Mouse (Mus musculus) Muller cell, postnatal 12 days (primary cell): ENCODE data around the gene 4933415A04Rik.

Experiments
- DNase-seq: peaks from one replicate; pipeline ENCODE4 v3.0.0-alpha.2; 2015; ENCODE audit errors: inconsistent ontology term

Gene 4933415A04Rik

DNA sequence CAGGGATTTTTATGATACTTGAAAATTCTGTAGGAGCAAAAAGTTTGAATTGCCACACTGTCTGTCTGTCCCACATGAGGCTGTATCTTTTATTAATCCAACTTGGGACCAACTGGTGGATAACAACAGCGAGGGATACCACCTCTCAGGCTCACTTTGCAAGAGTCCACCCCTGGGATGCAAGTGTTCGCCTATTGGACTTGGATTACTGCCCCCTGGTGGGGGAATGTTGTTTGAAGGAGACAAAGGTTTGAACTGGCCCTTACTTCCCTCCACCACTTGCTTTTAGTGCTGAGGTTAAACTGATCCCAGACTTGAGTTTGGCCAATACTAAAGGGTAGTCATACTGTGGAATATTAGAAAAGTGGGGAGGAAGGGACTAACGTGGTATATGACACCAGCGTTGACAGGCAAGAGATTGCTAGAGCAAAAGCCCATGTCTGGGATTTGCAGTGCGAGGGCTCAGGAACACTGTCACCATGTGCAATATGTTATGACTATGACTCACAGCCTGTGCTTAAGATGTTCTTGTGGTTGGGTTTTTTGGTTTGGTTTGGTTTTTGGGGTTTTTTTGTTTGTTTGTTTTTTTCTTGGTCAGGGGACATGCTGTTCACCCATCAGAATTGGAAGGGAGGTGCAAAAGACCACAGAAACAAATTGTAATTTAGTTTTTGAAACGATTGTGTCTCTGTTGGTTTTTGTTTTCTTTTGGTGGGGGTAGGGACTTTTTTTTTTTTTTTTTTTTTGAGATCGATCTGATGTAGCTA, at the start of gene 4933415A04Rik:
TSS of gene 4933415A04Rik (plus strand) at position 717 of the 767 bp plus-strand sequence.
- DNase-seq, result peak; percentile 64

DNA sequence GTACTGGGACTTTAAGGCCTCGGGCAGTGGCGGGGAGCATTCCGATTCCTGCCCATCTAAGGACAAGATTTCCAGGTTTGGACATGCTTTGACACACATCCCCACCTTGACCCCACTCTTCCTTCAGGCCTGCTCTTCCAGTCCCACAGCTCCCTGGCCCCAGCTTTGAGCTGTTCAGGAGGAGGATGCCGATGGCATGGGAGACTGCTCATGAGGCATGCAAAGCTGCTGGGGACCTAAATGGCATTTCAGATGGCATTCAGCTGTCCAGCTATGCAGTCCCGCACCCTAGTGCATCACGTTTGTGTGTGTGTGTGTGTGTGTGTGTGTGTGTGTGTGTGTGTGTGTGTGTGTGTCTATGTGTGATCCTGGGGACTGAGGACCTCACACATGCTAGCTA, 49.8 kb upstream of the 4933415A04Rik start:
- DNase-seq, result peak; percentile 50

DNA sequence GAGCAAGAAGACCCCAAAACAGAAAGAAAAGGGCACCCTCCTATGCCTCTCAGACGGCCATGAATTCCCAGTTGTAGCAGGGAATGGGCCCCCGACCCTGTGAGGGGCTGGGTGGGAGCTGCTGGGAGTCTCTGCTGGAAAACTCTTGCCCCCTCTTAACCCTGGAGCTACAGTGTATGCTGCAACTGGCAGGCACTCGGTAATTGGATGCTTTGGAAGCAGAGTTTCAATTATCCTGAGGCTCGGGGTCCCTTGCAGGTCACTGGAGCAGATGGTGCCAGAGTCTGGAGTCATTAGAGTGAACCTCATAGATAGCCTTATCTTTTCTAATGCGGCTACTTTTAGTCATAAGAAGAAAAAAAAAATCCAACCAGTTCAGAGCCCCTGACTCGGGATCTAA, 47.0 kb upstream of the 4933415A04Rik start:
- peak; percentile 60 for DNase-seq

DNA sequence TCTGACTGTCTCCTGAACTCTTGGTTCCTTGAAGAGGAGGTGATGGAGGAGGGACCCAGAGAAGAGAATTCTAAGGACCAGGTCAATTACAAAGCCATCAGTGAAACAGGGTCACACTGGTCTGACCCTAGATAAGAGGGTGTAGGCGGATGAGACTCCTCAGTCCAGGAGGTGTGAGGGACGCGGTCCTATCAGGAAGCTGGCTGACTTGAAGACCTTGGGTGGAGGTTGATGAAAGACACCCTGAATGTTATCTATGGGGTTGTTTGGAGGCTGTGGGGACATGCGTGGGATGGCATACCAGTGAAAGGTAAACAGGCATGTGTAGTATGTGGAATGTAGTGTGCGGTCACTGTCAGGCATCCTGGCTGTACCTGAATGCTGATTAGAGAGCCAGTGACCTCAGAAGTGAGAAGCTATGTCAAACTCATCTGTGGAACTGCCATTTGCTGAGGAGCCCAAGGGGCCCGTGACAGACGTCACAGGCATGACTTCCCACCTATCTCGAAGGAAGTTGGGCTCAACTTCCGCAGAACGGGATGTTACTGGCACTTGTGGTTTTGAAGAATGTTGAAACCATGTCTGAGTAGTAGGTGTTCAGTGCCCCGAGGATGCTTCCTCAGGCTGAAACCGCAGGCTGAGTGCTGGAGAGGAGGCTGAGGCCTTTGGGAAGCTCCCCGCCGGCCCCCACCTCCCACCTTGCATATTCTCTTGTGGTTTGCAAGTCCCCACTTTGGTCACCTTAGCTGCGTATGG, 43.0 kb upstream of the 4933415A04Rik start:
- DNase-seq, result no peak

DNA sequence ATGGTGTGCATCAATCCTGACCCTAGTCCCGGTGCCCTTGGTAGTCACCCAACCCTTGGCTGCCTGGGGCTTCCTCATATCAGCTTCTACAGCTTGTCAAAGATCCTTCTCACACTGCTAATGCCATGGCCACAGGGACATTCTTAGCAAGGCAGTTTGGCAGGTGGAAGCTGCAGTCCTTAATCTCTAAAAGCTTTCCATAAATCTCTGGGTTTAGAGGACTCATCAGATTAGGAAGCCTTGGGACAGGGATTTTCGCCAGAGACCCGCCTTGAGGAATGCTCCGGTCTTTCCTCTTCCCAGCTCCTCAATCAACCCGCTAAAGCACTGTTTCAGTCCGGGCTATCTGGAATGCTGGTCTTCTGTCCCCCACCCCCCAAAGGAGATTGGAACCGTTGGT, 42.0 kb upstream of the 4933415A04Rik start:
- no peak for DNase-seq

DNA sequence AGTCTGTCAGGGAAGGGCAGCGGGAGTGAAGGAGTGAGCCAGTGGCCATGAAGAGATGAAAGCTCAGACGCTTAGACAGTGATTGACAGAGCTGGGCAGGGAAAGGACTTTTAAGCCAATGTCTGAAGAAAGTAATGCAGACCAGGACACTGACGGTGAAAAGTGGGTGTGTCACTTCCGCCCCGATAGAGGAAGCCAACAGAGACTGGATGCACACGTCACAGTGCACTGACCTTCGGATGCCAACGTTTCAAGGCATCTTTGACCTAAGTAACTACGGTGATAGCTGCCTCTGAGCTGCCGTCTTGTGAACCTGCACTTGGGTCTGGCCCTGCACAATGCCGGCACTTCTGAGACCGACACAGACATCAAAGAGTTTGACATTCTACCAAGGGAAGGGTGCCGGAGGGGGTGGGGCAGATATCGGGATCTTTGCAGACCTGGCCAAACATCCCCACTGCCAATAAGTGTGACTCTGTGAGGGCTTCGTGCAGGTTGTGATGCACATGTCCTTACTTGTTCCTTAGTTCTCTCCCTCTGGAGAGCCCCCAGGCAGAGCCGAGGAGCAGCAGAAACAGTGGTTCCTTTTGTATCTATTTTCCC, 40.9 kb upstream of the 4933415A04Rik start:
- no peak for DNase-seq

DNA sequence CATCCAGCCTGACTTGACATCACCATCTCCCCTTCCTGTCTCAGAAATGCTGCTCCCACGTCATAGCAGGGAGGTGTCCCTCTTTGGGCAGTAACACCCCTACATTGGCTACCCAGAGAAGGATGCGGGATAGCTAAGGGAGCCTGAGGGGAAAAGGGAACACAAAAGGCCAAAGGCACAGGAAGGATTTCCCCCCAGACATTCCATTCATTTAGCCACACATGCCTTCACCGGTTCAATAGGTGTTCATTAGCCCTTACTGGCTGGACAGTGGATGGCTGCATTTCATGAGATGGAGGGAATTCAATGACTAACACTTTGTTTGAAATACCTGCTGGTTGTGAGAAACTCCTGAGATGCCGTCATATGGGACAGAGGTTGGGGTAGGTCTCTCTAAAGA, 40.2 kb upstream of the 4933415A04Rik start:
- peak; percentile 98 for DNase-seq

DNA sequence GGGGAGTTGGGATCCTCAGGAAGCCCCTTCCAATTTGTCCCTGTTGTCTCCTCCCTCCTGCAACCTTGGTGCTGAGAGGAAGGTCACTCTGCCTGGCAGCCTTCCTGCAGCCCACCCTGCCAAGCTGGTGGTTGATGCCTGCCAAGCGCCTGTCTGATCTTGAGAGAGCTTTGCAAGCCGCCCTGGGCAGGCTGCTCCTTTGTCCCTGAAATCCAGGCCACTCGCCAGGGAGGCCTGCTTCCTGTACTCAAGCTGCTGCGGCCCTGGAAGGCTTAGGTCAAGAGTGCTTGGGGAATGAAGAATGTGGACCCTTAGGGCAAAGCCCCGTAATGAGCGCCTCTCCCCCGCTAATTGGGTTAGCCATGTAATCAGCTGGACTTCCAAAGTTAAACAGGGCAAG, 38.7 kb upstream of the 4933415A04Rik start:
- DNase-seq, result peak; percentile 94

DNA sequence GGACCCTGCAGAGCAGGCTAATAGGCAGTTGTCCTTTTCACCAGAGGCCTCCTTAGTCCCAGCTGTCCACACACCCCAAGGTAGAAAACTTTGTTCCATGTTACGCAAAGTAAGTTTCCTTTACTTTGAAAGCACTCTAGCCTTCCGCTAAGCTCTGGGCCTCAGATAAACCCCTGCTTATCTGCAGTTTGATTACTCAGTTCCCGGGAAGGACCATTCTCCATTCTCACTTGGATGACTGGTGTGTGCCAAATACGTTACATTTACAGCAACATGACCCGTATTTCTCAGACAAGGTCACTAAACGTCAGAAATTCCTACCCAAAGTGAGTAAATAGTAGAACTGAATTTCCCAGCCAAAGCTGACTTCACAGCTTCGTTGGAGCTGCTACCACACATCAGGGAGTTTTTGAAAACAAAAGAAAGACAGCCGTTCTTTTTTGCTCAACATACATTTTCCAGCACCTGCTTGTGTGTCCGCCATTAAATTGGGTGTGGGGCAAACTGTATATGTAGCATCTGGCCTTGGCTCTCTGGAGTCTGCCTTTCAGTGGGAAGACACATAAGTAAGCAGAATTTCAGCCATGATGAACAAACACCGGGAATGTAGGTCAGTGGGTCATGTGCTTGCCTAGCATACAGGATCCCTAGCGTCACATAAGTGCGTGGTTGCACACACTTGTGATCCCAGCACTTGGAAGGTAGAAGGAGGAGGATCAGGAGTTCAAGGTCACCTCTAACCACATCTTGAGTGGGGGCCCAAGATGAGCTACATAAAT, 38.0 kb upstream of the 4933415A04Rik start:
- DNase-seq, result peak; percentile 62

DNA sequence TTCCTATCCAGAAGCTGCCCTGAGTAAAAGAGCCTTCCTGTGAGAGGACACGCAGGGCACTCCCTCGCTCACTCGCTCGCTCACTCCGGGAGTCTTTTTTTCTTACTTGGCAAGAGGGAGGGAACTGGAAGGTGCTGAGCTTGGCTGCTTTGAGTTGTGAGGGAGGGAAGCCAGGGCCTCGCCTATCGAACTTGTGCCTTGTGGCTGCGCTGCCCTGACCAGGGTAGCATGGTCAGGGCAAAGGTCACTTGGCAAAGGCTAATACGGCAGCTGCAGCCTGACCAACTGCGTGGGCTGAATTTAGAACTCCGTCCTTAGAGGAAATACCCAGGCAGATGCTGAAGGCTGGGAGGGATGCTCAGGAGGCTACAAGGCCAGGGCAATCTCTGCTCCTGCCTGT, 37.1 kb upstream of the 4933415A04Rik start:
- peak; percentile 80 for DNase-seq

DNA sequence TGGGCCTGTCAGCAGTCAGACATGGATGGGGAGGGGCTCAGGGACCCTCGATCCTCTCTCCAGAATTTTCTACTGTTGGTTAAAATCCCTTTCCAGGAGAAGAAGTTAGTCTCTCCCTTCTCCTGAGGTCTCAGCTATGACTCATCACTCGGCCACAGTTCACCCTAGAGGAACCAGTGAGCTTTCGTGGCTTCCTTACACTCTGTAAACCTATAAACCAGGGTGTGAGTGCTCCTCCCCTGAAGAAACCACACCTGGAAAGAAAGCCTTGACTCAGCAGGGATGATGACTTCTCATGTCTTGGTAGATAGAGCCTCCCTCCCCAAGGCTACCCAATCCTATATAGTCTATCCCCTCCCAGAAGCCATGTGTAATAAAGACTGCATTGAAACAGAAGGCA, 35.1 kb upstream of the 4933415A04Rik start:
- no peak for DNase-seq

DNA sequence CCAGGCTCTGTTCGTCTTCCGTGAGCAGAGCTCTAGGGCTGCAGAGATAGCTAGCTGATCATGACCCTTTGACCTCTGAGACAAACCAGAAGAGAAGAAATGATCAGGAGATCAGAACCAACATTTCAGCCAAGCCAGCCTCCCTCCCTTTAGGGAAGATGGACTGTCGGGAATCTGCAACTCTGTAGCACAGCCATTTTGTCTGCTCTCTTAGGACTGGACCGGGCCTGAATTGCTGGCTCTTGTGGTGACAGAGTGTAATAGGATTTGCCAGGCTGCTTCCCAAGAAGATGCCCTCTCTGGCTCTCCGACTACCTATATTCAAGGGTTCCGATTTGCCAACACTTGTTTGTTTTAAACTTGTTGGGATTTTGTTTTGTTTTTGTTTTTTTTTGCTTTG, 34.2 kb upstream of the 4933415A04Rik start:
- no peak for DNase-seq

DNA sequence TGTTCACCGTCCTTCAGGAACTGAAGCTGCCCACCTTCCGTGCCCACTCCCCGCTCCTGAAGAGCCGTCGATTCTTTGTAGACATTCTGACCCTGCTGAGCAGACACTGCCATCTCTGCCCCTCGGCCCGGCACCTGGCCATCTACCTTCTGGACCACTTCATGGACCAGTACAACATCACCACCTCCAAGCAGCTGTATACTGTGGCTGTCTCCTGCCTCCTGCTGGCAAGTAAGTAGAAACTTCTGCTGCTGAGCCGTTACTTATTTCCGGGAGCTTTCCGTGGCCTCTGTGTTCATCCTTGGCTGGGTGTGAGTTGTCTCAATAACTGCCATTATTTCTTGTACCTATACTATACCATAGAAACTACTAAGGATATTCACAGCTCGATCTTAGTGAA, 30.3 kb upstream of the 4933415A04Rik start:
- no peak for DNase-seq

DNA sequence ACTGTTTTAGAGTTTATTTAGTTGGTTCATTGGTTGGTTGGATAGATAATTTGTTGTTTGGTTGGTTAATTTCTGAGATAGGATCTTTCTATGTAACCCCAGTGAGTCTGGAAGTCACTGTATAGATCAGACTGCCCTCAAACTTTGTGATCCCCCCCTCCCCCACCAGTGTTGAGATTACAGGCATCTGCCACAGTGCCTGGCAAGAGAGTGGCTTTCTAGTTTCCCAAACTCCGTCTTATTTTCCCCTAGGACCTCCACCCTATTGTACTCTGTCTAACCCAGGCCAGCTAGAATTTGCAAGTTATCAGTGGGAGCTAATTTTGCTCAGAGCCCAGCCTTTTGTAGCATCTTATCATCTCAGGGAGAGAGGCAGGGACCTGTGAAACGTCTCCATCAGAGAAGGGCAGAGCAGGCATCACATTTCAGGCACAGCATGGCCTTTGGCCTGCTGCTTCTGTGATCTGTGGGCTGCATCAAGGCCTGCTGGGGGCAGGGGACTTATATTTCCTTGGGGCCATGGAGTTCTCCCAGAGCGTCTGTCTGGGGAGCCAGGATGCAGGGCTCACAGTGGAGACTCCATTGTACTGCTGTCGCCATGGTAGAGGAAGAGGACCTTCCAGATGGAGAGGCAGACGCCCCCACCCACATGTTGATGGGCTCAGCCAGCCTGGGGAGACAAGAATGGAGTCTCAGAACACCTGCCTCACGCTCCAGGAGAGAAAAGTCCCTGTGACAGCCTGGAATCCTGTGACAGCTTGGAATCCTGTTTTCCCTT, 27.1 kb upstream of the 4933415A04Rik start:
- no peak for DNase-seq

DNA sequence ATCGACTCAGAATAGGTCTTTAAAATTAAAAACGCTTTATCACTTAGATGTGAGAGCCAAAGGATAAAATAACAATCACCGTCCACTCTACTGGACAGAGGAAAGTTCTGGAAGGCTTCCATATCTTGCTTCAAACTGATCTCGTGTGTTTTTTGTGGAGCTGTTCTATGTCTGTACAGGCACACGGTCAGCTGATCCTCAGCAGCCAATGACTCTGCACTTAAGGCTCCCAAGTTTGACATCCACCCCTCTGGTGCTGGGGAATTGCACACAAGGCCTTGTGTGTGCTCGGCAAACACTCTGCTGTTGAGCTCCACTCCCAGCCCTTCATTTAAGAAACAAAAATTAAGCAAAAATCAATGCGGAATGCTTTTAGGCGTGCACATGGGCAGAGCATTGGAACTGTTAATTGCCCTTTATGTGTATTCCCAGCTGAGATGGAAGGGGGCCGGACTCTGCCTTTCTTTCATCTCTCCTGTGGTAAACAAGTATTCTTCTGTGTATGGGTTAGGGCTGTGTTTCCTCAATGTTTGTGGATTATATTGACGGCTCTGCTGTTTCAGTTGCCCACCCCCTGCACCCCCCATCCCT, 23.1 kb upstream of the 4933415A04Rik start:
- no peak for DNase-seq

DNA sequence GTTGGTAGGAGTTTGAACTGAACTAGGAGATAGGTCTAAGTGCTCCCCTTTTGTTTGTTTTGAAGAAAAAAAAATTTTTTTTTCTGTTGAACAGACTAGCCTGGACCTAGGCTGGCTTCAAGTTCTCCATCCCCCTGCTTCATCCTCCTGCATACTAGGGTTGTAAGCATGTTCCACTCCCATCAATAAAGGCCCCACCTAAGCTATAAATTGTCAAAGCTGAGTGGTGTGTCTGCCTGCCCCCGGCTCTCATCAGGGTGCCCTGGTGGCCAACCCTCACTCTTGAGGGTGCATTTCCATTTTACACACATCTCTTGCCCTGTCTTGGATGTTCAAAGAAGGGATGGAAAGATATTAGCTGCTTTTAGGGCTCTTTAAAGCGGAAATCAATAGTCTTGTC, 21.4 kb upstream of the 4933415A04Rik start:
- DNase-seq, result no peak

DNA sequence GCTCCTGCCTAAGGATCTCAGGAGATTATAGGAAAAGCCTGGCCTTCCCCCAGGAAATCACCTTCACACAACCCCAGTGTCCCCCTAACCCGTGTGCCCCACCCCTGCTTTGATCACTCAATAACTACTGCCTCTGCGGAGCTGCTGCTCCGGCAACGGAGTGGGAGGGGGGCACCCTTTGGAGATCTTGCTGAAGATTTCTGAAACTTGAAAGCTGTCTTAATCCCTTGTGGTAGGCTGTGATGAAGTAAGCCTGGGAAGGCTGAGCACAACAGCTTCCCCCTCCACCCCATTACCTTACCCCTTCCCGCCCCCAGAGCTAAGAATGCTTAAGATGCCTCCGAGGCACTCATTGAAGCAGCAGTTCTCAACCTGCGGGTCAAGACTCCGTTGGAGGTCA, 21.0 kb upstream of the 4933415A04Rik start:
- DNase-seq, result no peak

DNA sequence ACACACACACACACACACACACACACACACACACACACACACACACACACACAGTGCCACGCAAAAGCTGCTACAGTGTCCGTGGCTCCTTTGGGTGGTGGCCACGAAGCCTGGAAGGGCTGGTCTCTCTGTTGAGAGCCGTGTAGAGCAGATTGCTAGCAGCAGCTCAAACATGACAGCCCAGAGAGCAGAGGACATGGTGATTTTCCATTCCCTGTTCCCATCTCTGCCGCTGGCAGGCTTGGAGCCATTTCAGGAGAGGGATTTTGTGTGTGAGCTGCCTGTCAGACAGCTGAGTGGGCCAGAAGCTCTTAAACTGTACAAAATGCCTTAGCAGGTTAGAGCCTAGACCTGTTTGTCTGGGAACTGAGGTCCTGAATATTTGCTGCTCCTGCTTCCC, 20.1 kb upstream of the 4933415A04Rik start:
- DNase-seq, result no peak

DNA sequence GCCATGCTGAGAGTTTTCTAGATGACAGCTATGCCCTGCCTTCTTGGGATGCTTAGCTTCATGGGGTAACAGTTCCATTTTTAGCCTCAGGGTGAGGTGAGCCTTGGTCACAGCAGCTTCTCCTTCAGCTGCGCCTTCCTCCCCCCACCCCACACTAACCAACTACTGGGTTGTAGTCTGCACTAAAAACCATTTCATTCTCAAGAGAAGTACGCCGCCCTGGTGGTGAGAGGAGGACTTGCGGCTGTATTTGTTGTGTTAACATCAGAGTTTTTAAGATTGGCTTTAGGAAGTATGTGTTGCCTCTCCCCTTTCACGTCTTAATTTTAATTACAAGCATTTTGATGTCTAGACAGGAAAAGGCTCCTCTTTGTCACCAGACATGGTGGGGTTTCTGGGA, 18.6 kb upstream of the 4933415A04Rik start:
- DNase-seq, result no peak

DNA sequence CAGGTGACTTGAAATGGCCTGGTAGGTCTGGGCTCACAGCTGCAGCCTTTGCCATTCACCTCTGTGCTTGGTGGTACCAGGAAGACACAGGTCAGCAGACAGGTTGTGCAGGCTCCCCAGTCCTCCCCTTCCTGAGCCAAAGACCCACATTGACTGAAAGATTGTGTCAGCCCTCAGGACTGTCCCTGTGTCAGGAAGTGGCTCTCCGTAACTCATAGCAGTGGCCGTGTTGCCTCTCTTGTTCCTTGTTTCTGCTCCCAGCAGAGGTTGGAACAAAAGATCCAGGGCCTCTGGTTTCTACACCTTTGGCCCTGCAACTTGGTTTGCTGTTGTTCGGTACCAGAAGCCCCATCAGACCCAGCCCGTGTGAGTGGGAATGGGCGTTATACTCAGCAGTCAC, 17.7 kb upstream of the 4933415A04Rik start:
- no peak for DNase-seq

DNA sequence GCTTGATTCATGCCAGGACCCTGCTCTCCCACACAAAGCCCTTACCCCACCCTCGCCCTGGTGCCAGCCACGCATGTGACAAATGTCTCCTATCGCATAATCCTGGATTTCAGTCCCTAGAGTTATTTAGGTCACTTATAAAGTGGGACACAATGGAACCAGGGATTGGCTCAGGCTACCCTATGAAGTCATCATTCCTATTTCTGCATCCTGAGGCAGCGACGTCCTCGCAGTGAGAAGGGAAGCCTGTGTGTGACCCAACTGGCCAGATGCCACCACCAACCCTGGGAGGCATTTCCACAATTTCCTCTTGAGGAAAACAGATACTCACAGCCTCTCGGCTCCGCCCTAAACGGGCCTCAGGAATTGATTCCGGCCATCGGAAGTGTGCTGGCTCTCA, 17.2 kb upstream of the 4933415A04Rik start:
- peak; percentile 96 for DNase-seq
